Mouse (Mus musculus): Measurements from ENCODE around the gene Zfp747. TPM values are rescaled to one million over a fixed set of nuclear protein-coding genes. Genes with fewer than 3 reads are reported as not detected.
"Not testable (repeated sequence)": the region's sequence is repeated elsewhere in the genome, so short reads cannot be mapped to it uniquely, and the experiment has no call there.

Zfp747 gene
- polyA plus RNA-seq, 1 experiment from 2014 or later: 9.1 TPM

- Histone ChIP-seq H3K4me2 (ENCODE audit: low read depth, low read length) (no peak overlapping the region), H3K27me3 (ENCODE audit: control insufficient read depth, insufficient read depth, low read length) (no peaks in the 10 kb centered on the region), H3K27ac (ENCODE audit: low read depth, low read length) (no peak overlapping the region), H3K9ac (replicated peaks; ENCODE audit: low read depth, low read length) (no peak overlapping the region), H3K9me3 (ENCODE audit: control insufficient read depth, low read length) (no peaks in the 10 kb centered on the region), H3K4me3 (ENCODE audit: low read depth, low read length) (no peak overlapping the region), H3K4me1 (ENCODE audit: control insufficient read depth, insufficient read depth, low read length) (no peaks in the 10 kb centered on the region), H3K36me3 (ENCODE audit: control insufficient read depth, insufficient read depth, low read length) (no peaks in the 10 kb centered on the region)
- WGBS: 68% methylated on average over 3 of the region's 3 CpGs
- ATAC-seq (ENCODE audit: low read depth): no peak
These were observed 24.5 kb upstream of the Zfp747 start for GRCm38 (mm10) chr7:127400355-127400754.

GRCm38 (mm10) chr7:127393944-127394333 lies 18.1 kb upstream of the Zfp747 start:
- H3K4me3 ChIP-seq (ENCODE audit: low read depth, low read length): peak overlapping the region; percentile 68
- peaks cover 10% of the 10 kb centered on the region; the same call in 1 of the 2 replicates for H3K4me1 ChIP-seq (ENCODE audit: control insufficient read depth, insufficient read depth, low read length)
- peak overlapping the region; percentile 50 for H3K9ac ChIP-seq (replicated peaks; ENCODE audit: low read depth, low read length)
- H3K9me3 ChIP-seq (ENCODE audit: control insufficient read depth, low read length): no peaks in the 10 kb centered on the region
- H3K27ac ChIP-seq (ENCODE audit: low read depth, low read length): peak overlapping the region; percentile 92
- H3K4me2 ChIP-seq (ENCODE audit: low read depth, low read length): peak overlapping the region; percentile 78
- no peaks in the 10 kb centered on the region for H3K36me3 ChIP-seq (ENCODE audit: control insufficient read depth, insufficient read depth, low read length)
- no peaks in the 10 kb centered on the region for H3K27me3 ChIP-seq (ENCODE audit: control insufficient read depth, insufficient read depth, low read length)
- peak; percentile 19; the same call in 1 of the 2 replicates for ATAC-seq (ENCODE audit: low read depth)
- WGBS: 21% methylated on average over 7 of the region's 7 CpGs

- no peaks in the 10 kb centered on the region for H3K36me3 ChIP-seq (ENCODE audit: control insufficient read depth, insufficient read depth, low read length)
- peak within 1 kb of the TSS; percentile 92 for H3K27ac ChIP-seq (ENCODE audit: low read depth, low read length)
- peak within 1 kb of the TSS; percentile 68 for H3K4me3 ChIP-seq (ENCODE audit: low read depth, low read length)
- ATAC-seq (ENCODE audit: low read depth): peak; percentile 93
- peak within 1 kb of the TSS; percentile 78 for H3K4me2 ChIP-seq (ENCODE audit: low read depth, low read length)
- peak within 1 kb of the TSS; percentile 86 for H3K9ac ChIP-seq (replicated peaks; ENCODE audit: low read depth, low read length)
- H3K27me3 ChIP-seq (ENCODE audit: control insufficient read depth, insufficient read depth, low read length): no peaks in the 10 kb centered on the region
- peaks cover 10% of the 10 kb centered on the region; the same call in 1 of the 2 replicates for H3K4me1 ChIP-seq (ENCODE audit: control insufficient read depth, insufficient read depth, low read length)
- no peaks in the 10 kb centered on the region for H3K9me3 ChIP-seq (ENCODE audit: control insufficient read depth, low read length)
- WGBS: under 1% methylated on average over 45 of the region's 45 CpGs
These were observed 17.5 kb upstream of the Zfp747 start, which contains the start of gene E430018J23Rik for GRCm38 (mm10) chr7:127393157-127393943. Gene E430018J23Rik (minus strand): TSS chr7:127393629.

- no peak for ATAC-seq (ENCODE audit: low read depth)
- no peak overlapping the region for H3K9ac ChIP-seq (replicated peaks; ENCODE audit: low read depth, low read length)
- 89% methylated on average over 8 of the region's 8 CpGs for WGBS
- peaks cover 10% of the 10 kb centered on the region; the same call in 1 of the 2 replicates for H3K4me1 ChIP-seq (ENCODE audit: control insufficient read depth, insufficient read depth, low read length)
- H3K9me3 ChIP-seq (ENCODE audit: control insufficient read depth, low read length): no peaks in the 10 kb centered on the region
- no peaks in the 10 kb centered on the region for H3K36me3 ChIP-seq (ENCODE audit: control insufficient read depth, insufficient read depth, low read length)
- no peaks in the 10 kb centered on the region for H3K27me3 ChIP-seq (ENCODE audit: control insufficient read depth, insufficient read depth, low read length)
- peak overlapping the region; percentile 68 for H3K4me3 ChIP-seq (ENCODE audit: low read depth, low read length)
- H3K4me2 ChIP-seq (ENCODE audit: low read depth, low read length): peak overlapping the region; percentile 78
- H3K27ac ChIP-seq (ENCODE audit: low read depth, low read length): no peak overlapping the region
These were observed 16.5 kb upstream of the Zfp747 start for GRCm38 (mm10) chr7:127392251-127392824.

- Histone ChIP-seq H3K36me3 (ENCODE audit: control insufficient read depth, insufficient read depth, low read length) (no peaks in the 10 kb centered on the region), H3K4me3 (ENCODE audit: low read depth, low read length) (no peak overlapping the region), H3K27me3 (ENCODE audit: control insufficient read depth, insufficient read depth, low read length) (no peaks in the 10 kb centered on the region), H3K9ac (replicated peaks; ENCODE audit: low read depth, low read length) (no peak overlapping the region), H3K4me1 (ENCODE audit: control insufficient read depth, insufficient read depth, low read length) (peaks cover 10% of the 10 kb centered on the region; the same call in 1 of the 2 replicates), H3K27ac (ENCODE audit: low read depth, low read length) (no peak overlapping the region), H3K9me3 (ENCODE audit: control insufficient read depth, low read length) (no peaks in the 10 kb centered on the region), H3K4me2 (ENCODE audit: low read depth, low read length) (no peak overlapping the region)
- 95% methylated on average over 16 of the region's 16 CpGs for WGBS
- ATAC-seq (ENCODE audit: low read depth): no peak
These were observed 15.7 kb upstream of the Zfp747 start for GRCm38 (mm10) chr7:127391538-127391937.

- Histone ChIP-seq H3K9me3 (ENCODE audit: control insufficient read depth, low read length) (no peaks in the 10 kb centered on the region), H3K27me3 (ENCODE audit: control insufficient read depth, insufficient read depth, low read length) (no peaks in the 10 kb centered on the region), H3K36me3 (ENCODE audit: control insufficient read depth, insufficient read depth, low read length) (no peaks in the 10 kb centered on the region), H3K4me2 (ENCODE audit: low read depth, low read length) (no peak overlapping the region), H3K4me3 (ENCODE audit: low read depth, low read length) (no peak overlapping the region), H3K9ac (replicated peaks; ENCODE audit: low read depth, low read length) (no peak overlapping the region), H3K4me1 (ENCODE audit: control insufficient read depth, insufficient read depth, low read length) (peaks cover 10% of the 10 kb centered on the region; the same call in 1 of the 2 replicates), H3K27ac (ENCODE audit: low read depth, low read length) (no peak overlapping the region)
- 80% methylated on average over 7 of the region's 7 CpGs for WGBS
- no peak for ATAC-seq (ENCODE audit: low read depth)
These were observed 14.5 kb upstream of the Zfp747 start for GRCm38 (mm10) chr7:127390306-127390705.

GRCm38 (mm10) chr7:127388201-127388600 lies 12.4 kb upstream of the Zfp747 start:
- not testable (repeated sequence) for H3K4me2 ChIP-seq (ENCODE audit: low read depth, low read length); H3K27me3 ChIP-seq (ENCODE audit: control insufficient read depth, insufficient read depth, low read length); H3K36me3 ChIP-seq (ENCODE audit: control insufficient read depth, insufficient read depth, low read length); ATAC-seq (ENCODE audit: low read depth); H3K9ac ChIP-seq (replicated peaks; ENCODE audit: low read depth, low read length); H3K9me3 ChIP-seq (ENCODE audit: control insufficient read depth, low read length); H3K4me3 ChIP-seq (ENCODE audit: low read depth, low read length); H3K27ac ChIP-seq (ENCODE audit: low read depth, low read length); H3K4me1 ChIP-seq (ENCODE audit: control insufficient read depth, insufficient read depth, low read length)

GRCm38 (mm10) chr7:127386641-127387392 lies 11.0 kb upstream of the Zfp747 start, which contains the start of gene 9130019O22Rik:
Gene 9130019O22Rik (minus strand): TSS chr7:127387166.
- no peaks in the 10 kb centered on the region for H3K4me1 ChIP-seq (ENCODE audit: control insufficient read depth, insufficient read depth, low read length)
- no peaks in the 10 kb centered on the region for H3K27me3 ChIP-seq (ENCODE audit: control insufficient read depth, insufficient read depth, low read length)
- WGBS: 13% methylated on average over 35 of the region's 38 CpGs
- H3K27ac ChIP-seq (ENCODE audit: low read depth, low read length): no peak within 1 kb of the TSS
- H3K4me2 ChIP-seq (ENCODE audit: low read depth, low read length): peak within 1 kb of the TSS; percentile 59
- H3K36me3 ChIP-seq (ENCODE audit: control insufficient read depth, insufficient read depth, low read length): no peaks in the 10 kb centered on the region
- H3K9ac ChIP-seq (replicated peaks; ENCODE audit: low read depth, low read length): peak within 1 kb of the TSS; percentile 55
- peak within 1 kb of the TSS; percentile 38 for H3K4me3 ChIP-seq (ENCODE audit: low read depth, low read length)
- no peaks in the 10 kb centered on the region for H3K9me3 ChIP-seq (ENCODE audit: control insufficient read depth, low read length)
- ATAC-seq (ENCODE audit: low read depth): peak; percentile 90

Data from neural tube, embryonic 14.5 days (tissue).